Mouse (Mus musculus): ENCODE data around the gene Rbms1.
"Not testable (repeated sequence)": the region's sequence is repeated elsewhere in the genome, so short reads cannot be mapped to it uniquely, and the experiment has no call there.

Rbms1 gene

GRCm38 (mm10) chr2:60851057-60851718 lies 111.8 kb downstream of the Rbms1 start:
- DNase-seq (ENCODE audit: extremely low read depth, insufficient read length, low spot score): no peak

DNA sequence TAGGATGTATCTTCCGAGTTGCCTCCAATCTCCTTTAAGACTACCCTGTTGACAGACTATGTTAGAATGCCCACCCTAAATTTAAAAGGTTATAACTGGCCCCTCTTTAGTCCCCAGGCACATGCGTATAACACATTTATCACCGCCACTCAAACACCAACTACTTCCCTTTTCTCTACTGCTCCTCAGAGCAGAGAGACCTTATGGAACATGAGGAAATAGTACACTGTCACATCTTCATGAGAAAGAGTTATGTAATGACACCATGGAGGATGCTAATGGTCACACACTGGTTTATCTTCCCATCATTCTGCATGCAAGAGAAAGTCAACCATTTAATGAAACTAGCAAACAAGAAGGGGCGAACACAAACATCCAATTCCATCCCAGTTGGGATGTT lies 114.5 kb downstream of the Rbms1 start:
- DNase-seq (ENCODE audit: extremely low read depth, insufficient read length, low spot score): no peak

- DNase-seq (ENCODE audit: extremely low read depth, insufficient read length, low spot score): no peak
Measured at GRCm38 (mm10) chr2:60847984-60848383, 115.0 kb downstream of the Rbms1 start.

DNA sequence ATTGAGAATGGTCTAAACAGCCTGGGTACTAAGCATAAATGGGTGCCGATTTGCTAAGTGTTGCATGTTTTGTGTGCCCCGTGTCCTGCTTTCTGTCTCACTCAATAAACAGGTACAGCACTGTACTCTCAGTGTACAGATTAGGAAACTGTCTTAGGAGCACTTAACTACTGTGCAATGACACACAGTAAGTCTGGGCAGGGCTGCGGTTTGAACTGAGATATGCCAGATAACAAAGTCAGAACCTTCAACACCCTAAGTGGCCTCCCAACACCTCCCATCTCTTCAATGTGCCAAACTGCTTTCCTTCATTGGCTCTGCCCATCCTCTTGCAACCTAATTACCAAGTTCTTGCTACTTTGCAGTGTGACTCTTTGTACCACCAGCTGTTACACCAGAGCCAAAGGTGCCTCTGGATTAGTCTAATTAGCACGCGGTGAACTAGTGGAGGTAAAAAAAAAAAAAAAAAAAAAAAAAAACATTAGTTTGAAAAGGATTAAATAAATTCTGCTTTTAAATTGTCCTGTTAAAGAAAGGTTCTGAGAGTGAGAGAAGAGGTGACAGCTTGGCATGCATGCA lies 117.6 kb downstream of the Rbms1 start:
- no peak for DNase-seq (ENCODE audit: extremely low read depth, insufficient read length, low spot score)

- DNase-seq (ENCODE audit: extremely low read depth, insufficient read length, low spot score): no peak
Measured at GRCm38 (mm10) chr2:60844259-60844658, 118.7 kb downstream of the Rbms1 start.

DNA sequence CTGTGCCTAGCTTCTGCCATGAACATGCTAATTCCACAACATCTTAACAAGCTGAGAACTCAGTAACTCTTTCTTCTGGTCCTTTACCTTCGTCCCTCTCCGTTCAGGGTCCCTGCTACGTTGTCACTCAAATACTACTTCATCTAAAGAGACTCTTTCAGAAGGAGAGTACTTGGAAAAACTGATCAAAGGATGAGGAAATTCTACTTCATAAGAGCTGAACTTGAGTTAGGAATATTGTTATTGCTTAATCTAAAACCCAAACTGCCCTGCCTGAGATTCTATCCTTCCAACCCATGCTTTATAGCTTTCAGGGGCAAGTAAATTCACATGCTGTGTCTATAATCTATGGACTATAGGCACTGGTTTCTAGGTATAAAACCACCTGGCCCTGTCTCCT lies 119.4 kb downstream of the Rbms1 start:
- DNase-seq (ENCODE audit: extremely low read depth, insufficient read length, low spot score): no peak

GRCm38 (mm10) chr2:60842976-60843375 lies 120.0 kb downstream of the Rbms1 start:
- DNase-seq (ENCODE audit: extremely low read depth, insufficient read length, low spot score): no peak

DNA sequence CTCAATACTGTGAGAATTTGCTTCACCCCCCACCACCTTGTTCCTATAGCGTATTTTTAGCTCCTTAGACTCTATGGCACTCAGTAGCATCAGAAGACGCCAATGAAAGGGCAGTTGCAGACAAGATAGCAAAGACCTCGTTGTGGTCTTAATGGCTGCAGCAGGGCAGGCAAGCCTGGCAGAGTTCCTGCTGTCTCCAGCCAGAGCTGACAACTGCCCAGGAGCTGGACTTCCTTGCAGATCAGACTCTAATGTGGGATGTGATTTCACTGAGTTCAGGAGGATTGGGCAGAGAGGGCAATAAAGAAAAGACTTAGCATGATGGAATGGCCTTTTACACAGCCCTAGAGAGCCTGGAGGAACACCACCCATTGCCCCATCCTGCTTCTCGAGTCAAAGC lies 122.1 kb downstream of the Rbms1 start:
- no peak for DNase-seq (ENCODE audit: extremely low read depth, insufficient read length, low spot score)

GRCm38 (mm10) chr2:60839498-60839897 lies 123.5 kb downstream of the Rbms1 start:
- no peak for DNase-seq (ENCODE audit: extremely low read depth, insufficient read length, low spot score)

GRCm38 (mm10) chr2:60838856-60839255 lies 124.1 kb downstream of the Rbms1 start:
- no peak for DNase-seq (ENCODE audit: extremely low read depth, insufficient read length, low spot score)

DNA sequence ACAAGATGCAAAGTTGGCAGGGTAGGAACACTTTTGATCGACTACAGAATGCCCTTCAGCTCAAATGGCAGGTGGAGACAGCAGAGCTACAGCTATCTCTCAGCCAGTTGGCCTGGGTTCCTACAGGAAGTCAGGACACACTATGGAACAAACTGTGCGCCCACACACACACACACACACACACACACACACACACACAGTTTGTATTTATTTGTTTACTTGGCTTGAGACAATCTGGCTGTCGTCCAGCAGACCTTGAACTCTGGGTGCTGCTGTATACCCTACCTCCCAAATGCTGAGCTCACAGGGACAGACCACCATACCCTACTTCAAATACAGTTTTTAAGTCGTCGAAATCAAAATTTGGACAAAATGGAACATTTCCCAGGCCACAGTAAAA lies 125.4 kb downstream of the Rbms1 start:
- no peak for DNase-seq (ENCODE audit: extremely low read depth, insufficient read length, low spot score)

GRCm38 (mm10) chr2:60836237-60836636 lies 126.8 kb downstream of the Rbms1 start:
- no peak for DNase-seq (ENCODE audit: extremely low read depth, insufficient read length, low spot score)

DNA sequence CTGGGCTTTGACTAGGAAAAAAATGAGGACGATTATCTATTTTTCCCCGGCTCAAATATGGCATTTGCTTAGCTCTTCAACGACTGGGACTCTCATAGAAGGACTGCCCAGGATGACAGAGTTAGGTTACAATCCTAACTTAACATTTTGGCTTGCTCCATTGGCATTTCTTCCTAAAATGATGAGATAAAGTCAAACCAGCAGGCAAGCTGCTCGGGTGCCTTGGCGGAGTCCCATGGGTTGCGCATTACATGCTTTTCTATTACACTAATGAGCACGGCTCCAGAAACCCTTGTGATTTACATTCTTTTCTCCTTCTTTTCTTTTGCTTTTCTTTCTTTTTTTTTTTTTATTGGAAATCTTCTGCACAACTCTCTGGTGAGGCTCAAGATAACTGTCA lies 128.7 kb downstream of the Rbms1 start:
- DNase-seq (ENCODE audit: extremely low read depth, insufficient read length, low spot score): no peak

DNA sequence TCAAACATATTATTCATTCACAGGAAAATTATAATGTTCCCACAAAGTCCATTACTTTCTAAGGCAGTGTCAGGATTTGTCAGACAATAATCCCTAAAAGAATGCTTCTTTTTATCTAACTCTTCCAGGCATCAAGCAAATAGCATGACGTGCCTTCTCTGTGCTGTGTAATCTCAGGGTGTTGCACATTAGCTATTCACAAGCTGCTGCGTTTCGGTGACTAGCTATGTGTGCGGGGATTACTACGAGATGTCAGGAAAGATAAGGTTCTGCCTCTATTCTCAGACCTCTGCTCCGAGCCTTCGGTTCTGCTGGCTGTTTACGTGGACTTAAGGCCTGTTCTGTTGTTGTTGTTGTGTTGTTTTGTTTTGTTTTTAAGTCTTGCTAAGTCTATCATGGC lies 130.7 kb downstream of the Rbms1 start:
- no peak for DNase-seq (ENCODE audit: extremely low read depth, insufficient read length, low spot score)

DNA sequence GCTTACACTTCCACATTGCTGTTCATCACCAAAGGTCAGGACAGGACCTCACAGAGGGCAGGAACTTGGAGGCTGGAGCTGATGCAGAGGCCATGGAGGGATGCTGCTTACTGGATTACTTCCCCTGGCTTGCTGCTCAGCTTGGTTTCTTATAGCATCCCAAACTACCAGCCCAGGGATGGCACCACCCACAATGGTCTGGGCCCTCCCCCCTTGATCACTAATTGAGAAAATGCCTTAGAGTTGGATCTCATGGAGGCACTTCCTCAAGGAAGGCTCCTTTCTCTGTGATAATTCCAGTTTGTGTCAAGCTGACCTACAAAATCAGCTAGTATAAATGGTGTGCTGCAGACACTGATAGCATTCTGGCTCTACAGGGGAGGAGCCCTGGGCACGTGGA lies 132.5 kb downstream of the Rbms1 start:
- not testable (repeated sequence) for DNase-seq (ENCODE audit: extremely low read depth, insufficient read length, low spot score)

DNA sequence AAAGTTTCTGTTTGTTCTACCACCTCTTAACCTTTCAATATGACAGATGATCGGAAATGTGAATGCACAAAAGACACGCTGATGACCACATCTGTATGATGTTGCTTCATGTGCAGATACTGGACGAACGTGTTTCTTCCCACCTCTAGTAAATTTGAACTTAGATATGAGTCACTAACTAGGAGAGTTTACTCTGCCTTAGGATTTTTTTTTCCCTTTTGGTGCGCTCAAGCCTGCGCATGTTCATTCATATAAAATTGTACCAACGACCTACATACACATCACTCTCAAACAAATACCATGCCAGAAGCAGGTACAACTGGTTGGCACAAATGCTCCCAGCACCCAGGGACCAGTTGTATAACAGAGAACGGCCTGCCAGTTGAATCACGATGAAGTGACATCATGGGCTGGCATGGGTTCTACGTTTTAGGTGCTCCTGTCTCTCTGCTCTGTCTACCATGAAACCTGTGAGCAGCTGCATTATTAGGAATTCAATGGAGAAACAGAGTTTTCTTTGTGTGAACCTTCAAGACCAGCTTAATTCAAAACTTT lies 134.0 kb downstream of the Rbms1 start:
- DNase-seq (ENCODE audit: extremely low read depth, insufficient read length, low spot score): no peak

DNA sequence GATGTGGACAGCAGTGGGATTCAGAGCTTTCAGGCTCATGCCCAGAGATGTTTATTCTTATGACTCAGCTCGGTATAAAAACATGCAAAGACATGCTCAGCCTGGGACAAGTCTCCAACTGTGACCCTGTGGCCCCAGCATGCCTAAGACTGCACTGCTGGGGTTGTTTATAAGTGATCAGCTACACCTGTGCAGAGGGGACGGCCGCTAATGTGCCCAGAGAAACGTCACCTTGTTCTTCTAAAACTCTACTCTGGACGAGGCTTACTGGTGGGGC lies 135.9 kb downstream of the Rbms1 start:
- no peak for DNase-seq (ENCODE audit: extremely low read depth, insufficient read length, low spot score)

DNA sequence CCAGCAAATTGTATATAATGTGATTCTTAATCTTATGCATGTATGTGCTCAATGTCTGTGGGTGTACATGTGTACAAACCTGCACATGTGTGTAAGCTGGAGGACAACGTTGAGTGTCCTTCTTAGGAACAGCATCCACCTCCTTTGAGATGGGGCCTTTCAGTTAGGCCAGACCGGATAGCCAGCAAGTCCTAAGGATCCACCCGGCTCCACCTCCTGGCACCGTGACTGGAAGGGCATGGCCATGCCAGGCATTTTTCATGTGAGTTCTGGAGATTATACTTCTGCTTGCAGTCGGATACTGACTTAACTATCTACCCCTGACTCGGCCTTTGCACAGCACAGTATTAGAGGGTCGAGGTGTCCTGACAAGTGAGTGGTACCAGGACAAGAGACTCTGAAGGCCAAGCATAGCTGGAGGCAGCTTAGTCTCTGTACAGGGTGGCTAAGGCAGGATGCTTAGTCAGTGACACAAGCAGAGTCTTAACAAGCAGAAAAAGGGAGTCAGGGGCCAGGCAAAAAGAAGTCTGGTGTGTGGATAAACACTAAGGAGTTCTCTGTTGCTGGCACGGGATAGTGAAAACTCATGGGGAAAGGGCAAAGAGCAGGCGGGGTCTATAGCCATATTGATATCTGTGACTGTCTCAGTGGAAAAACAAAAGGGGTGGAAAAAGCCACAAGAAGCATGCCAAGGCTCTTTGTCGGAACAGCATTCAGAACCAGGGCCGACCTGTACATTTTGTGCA lies 136.4 kb downstream of the Rbms1 start:
- no peak for DNase-seq (ENCODE audit: extremely low read depth, insufficient read length, low spot score)

DNA sequence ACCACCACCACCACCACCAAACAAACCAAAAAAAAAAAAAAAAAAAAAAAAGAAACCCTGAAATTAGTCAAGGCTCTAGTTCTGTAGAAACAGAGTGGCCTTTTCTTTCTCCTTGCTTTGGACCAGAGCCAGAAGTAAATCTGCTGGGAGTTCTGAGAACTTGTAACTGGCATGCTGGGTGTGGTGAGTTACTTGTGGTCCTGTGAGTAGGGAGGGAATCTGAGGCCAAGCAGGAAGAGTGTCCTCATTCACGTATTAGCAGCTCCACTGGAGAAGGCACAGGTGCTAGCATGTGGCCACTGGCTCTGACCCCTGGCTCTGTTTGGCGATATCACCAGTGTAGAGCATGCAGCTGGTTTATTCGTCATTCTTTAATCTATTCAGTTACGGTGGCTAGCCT lies 137.3 kb downstream of the Rbms1 start:
- DNase-seq (ENCODE audit: extremely low read depth, insufficient read length, low spot score): peak; percentile 56

- no peak for DNase-seq (ENCODE audit: extremely low read depth, insufficient read length, low spot score)
Measured at GRCm38 (mm10) chr2:60821635-60822034, 141.4 kb downstream of the Rbms1 start.

- no peak for DNase-seq (ENCODE audit: extremely low read depth, insufficient read length, low spot score)
Measured at GRCm38 (mm10) chr2:60818632-60819031, 144.4 kb downstream of the Rbms1 start.

DNA sequence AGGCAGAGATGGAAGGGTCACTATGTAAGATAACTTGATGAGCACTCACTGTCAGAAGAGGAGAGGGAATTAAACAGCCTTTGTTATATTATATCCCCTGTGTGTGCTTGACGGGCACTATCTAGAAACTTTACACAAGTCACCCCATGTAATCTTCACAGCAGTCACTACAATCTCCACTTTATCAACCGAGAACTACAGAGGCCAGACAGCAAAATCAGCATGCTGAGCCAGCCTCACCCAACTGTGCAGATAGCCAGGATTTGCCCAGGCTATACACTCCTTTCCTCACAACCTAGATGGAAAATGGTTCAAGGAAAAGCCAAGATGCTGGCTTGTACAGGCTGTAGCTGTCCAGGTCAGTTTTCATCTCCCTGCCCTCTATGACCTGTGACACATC lies 146.7 kb downstream of the Rbms1 start:
- DNase-seq (ENCODE audit: extremely low read depth, insufficient read length, low spot score): no peak

Data from 3134 (cell line).